Mouse (Mus musculus) B cell, adult (primary cell): ENCODE results near the gene Trim75. TPM values are rescaled to one million over a fixed set of nuclear protein-coding genes. Genes with fewer than 3 reads are reported as not detected.

ENCODE experiments used
- total RNA-seq: library from RNA; stranded (reverse); gene quantifications from 4 replicates; pipeline ENCODE4 v1.2.4, GENCODE M21; 2023; ENCODE audit not compliant: inconsistent age

Gene Trim75
- total RNA-seq: not detected in 4 replicates

GRCm38 (mm10) chr8:64987731-64988130 lies at the start of gene Trim75:
Gene Trim75 (minus strand): TSS chr8:64987831.

GRCm38 (mm10) chr8:65037117-65037533 lies 49.5 kb upstream of the Trim75 start, which contains the start of gene Apela:
Gene Apela (minus strand): TSS chr8:65037336.

GRCm38 (mm10) chr8:65018423-65018822 lies 30.8 kb upstream of the Trim75 start, which contains the start of the genes Trim61 and Trim60:
Gene Trim61 (minus strand): TSS chr8:65018523.
Gene Trim60 (minus strand): TSS chr8:65018584.

GRCm38 (mm10) chr8:64946820-64947697 lies 40.6 kb downstream of the Trim75 start, which contains the start of gene Tmem192:
Gene Tmem192 (plus strand): TSS chr8:64947185.

Other genes starting within 250 kb of the Trim75 start
- 21.5 to 29.9 TPM (median 24.8 TPM) in 4 replicates for gene Klhl2, start 137.8 kb downstream of the Trim75 start, total RNA-seq
- 38.8 to 50.6 TPM (median 49.6 TPM) in 4 replicates for gene Tmem192, start 40.6 kb downstream of the Trim75 start, total RNA-seq
- not detected in 4 replicates for gene Trim61, start 30.7 kb upstream of the Trim75 start, total RNA-seq
- not detected in 4 replicates for gene Trim60, start 30.8 kb upstream of the Trim75 start, total RNA-seq
- not detected in 4 replicates for gene Apela, start 49.5 kb upstream of the Trim75 start, total RNA-seq
- not detected in 4 replicates for gene Gm10663, start 87.2 kb upstream of the Trim75 start, total RNA-seq
- gene BC030870, start 141.7 kb upstream of the Trim75 start, total RNA-seq: not detected in 4 replicates